Mouse (Mus musculus) cerebellum, adult 9-10 months (tissue): ENCODE data around the gene Ntm.
A peak's percentile ranks its signal among the peaks of the same experiment; 100 is the strongest.

Source experiments
- DNase-seq: peaks from one replicate; pipeline ENCODE4 v3.0.0; 2022

Gene Ntm

DNA sequence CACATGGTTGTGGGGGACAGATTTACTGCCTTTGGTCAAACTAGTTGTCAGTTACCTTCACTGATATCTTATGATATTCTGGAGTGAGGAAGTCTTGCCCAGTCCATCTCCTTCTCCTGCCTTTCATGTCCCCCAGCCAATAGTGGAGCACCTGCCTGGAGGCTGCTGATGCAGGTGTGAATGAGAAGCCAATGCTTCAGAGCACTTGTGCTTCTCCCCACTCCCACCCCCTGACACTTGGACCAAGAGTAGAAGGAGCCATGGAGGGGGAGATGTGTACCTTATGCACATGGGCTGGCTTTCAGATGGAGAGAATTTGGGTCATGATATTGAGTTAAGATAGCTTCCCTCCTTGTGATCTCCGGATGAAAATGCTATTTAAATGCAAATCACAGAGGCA lies 747.7 kb downstream of the Ntm start:
- DNase-seq, result no peak

DNA sequence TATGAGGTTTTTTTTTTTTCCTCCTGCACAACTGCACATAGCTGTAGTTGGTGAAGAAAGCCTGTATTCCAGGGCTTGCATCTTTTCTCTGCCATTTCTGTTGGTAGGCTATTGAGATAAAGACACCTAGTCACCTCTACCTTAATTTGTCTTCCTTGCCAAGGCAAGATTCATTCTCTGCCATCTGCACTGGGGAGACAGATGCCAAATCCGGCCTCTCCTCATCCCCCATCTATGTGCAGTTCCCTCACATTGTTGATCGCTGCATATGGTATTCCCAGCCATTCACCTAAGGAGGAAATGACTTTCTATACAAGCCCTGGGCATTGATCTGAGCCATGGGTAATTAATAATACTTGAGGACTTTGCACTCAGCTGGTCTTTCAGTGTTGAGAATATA lies 753.7 kb downstream of the Ntm start:
- DNase-seq, result peak; percentile 73

DNA sequence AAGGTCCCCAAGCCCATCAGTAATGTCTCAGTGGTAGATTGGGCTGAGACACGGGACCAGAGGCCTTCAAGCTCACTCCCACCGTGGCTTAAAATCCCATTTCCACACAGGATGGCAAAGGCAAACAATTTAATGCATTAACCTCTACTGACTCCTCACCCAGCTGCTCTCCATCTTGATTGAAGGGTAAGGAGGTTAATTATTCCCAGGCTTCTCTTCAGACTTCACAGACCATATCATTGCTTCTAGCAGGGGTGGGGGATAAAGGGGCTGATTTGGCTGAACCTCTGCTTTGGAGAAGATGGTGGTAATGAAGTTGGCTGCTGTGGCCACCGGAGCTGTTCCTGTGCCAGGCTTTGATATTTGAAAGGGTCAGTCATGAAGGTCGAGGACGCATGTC lies 754.8 kb downstream of the Ntm start:
- no peak for DNase-seq

DNA sequence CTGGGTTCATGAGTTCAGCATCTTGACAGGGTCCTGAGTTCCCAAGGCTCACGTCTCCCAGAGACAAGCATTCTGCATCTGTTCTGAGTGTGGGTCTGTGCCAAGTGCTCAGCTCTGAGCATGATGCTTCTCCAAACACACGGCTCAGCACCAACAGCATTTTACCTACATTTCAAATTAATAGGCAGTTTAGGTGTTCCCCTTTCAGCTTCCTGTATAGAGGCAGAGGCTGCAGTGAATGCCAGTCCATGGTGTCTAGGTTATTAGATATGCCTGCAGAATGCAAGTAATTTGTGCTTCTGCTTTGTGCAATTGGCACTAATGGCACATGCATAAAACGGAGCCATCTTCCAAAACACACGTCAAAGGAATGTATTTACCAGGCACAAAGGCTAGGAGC lies 757.3 kb downstream of the Ntm start:
- peak; percentile 58 for DNase-seq

DNA sequence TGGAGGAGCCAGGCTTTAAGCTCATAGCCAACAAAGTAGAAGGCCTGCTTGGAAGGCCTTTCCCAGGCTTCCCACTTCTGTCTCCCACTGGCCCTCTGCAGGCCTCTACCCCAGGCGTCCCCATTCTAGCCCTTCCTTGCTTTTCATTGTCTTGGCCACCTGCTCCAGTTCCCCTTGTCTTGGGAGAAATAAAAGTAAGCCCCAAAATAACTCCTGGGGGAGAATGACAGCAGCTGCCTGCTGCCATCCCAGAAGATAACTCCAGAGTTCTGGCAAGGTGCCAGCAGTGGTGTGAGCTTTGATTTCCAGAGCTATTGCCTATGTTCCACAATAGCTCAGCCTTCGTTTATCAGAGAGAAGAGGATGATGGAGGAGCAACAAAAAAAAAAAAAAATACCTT lies 760.7 kb downstream of the Ntm start:
- DNase-seq, result no peak

DNA sequence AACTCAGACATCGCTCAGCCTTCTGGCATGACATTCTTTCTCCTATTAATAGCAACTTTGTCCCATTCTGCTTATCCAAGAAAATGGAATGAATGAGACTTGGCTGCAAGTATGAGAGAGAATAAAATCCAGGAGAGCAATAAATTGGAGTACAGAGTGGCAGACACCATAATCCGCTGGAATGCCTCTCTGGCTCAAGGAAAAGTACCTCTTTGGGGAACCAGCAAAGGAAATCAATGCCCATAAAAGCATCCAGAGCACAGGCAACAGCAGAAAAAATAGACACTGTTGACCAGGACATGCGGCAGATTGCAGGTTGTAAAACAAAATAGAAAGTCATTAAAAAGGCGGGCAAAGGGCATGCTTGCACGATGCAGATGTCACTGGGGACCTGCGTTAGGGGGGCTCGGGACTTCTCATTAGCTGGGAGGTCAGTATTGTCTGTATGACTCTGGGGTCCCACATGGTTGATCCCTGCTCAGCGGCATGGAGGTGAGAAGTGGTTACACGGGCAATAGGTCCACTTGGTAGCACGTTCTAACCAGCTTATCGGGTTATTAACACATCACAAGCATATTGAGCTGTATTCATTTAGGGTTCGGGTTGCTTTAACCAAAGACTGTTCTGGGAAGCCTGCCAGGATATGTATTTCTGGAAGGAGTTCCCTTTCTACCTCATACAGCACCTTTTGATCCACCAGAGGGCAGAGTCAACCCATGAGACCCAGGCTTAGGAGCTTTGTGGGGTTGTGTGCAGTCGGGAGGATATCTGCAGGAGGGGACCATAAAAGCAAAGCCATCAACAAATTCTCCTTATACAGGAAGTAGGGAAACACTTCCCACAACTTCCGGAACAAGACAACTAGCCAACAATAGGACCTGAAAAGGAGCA lies 761.5 kb downstream of the Ntm start:
- DNase-seq, result peak; percentile 94

DNA sequence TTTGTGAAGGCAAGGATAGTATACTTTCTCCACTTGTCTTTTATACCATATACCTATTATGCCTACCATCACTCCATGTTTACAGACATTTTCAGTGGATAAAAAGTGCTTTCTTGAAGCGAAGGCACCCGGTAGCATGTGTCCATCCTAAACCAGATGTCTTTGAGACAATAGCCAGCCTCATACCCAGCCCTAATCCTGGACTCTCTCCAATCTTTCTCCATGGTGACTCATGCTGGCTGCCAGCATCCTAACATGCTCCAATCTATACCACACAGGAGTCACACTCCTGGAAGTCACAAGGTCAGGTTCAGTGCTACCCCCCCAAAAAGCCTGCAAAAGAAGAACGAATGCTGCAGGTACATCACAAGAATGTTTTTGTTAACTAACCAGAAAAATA lies 765.9 kb downstream of the Ntm start:
- peak; percentile 76 for DNase-seq

DNA sequence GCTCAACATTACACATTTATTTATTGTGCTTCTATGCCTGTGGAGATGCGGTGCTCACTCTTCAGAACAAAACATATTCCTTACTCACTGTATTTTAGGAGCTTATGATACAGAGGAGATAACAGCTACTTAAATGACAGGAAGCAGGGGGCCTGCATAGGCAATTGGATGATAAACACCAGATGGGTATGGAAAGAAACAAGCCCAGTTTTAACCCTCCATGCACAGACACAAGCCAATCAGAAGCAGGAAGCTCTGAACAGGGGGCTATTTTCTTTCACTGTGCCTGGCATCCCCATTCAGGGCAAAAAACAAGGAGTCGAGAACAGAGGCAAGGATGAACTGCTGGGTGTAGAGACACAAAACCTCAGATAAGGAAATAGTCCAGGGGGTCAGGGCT lies 768.7 kb downstream of the Ntm start:
- DNase-seq, result no peak

DNA sequence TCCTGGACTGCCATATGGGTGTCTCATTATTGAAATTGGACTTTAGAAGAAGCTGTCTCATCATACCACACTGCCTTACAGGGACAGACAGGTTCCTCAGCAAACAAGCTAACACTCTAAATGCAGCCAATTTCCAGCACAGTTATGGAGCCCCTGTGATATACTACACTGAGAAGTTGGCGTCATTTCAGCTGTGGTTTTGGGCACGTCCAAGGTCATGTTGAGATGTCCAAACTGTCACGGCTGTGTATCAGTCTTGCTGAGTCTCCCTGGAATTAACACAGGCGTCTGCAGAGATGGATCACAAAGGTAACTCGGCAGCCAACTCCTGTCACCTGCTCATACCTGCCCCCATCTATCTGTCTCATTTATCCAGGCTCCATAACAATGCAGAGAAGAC lies 779.9 kb downstream of the Ntm start:
- DNase-seq, result no peak

DNA sequence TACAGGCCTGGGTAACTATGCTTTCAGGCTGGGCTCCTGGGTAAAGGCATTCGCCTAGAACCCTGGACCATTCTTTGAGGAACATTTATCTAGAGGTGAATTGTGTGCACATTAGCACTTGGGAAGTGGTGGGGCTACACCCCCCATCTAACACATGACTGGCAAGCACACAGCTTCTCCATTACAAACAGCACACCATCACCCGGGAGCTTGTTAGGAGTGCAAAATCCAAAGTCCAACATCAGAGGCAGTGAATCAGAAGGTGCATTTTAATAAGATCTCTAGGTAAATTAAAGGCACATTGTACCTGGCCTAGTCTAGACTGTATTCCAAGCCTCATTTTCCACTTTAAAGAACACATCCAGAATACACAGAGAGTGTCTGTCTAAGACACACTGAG lies 781.3 kb downstream of the Ntm start:
- DNase-seq, result no peak

DNA sequence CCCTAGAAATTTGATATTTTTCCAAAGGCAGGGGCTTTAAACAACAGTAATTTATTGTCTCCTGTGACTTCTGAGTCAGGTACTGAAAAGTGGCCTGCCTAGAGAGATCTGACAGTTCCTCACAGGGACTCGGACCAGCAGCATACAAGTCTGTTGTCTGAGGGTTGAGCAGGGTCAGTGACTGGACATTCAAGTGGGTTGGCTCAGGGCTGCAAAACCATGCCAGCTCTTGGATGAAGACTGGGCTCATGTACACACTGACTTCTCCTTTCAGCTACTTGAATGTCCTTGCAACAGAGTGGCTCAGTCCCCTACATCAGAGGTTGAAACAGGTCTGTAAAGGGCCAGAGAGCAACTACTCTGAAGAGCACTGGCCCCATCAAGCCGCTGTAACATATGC lies 797.2 kb downstream of the Ntm start:
- no peak for DNase-seq

DNA sequence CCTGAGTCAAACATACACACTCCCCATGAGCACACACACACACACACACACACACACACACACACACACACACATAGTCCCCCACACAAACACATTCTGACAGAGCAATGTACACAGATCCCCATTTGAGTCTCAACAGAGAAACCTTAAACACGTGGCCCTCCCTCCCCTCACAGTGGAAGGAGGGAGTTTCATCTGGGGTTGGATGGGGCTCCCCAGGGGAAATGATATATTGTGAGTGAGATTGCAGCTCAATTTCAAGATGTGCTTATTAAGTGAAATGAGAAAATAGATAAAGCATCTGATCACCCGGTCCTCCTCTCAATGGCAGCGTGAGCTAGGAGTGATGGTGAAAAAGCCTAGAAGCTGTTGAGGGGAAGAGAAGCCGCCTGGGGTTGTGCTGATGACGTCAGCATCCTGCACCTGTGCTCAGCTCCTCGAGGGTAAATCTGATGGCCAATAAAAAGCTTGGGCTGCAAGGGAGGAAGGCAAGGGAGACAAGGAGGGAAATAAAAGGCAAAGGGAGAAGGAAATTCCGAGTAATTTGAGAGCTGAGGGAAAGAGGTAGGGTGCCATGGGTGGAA lies 801.8 kb downstream of the Ntm start:
- DNase-seq, result no peak

DNA sequence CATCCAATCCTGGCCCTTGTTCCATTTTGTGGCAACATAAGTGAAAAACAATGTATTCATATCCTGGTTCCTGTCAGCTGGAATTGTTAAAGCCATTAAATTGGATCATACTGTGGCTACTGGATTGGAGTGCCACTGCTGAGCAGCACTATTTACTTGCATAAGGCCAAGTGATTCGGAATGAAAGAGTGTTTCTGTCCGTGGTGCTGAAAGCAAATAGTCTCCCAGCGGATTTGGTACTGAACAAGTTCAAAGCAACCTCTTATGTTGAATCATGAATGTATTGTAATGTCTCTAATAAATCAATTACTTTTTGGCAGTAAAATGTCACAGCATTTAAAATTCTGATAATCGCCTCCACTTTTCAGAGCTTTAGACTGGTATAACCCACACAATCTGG lies 817.0 kb downstream of the Ntm start:
- no peak for DNase-seq

DNA sequence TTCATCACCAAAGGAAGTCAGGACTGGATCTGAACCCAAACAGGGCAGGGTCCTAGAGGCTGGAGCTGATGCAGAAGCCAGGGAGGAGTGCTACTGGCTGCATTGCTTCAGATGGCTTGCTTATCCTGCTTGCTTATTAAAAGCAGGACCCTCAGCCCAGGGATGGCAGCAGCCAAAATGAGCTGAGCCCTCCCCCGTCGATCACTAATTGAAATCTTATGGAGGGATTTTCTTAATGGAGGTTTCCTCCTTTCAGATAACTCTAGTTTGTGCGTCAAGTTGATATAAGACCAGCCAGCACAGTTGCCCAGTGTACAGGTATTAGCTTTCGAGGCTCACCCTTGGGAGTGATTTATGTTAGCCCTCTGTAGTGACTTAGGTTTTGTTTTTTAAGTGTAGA lies 826.9 kb downstream of the Ntm start:
- DNase-seq, result no peak

DNA sequence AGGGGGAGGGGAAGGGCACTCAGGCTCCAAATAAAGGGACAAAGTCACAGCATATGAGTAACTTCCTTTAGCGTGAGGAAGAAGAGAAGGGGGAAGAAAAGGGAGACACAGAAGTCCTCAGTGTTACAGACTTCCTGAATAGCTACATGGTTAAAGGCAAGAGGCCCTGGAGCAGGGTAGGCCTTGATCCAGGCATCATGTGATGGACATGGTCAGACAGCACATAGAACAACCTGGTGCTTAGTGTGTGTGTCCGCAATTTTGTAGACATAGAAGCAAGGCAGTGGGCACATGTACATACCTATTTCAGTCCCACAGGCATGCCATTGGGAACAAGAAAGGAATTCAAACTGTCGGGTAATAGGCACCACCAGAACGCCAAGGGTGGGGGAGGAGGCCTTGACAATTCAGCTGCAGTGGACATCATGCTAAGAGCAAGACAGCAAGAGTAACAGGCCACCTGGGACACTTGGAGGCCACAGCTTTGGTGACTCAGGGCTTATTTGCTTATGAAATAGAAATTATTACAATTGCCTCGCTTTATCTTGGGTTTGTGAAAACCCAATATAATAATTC lies 832.1 kb downstream of the Ntm start:
- no peak for DNase-seq

DNA sequence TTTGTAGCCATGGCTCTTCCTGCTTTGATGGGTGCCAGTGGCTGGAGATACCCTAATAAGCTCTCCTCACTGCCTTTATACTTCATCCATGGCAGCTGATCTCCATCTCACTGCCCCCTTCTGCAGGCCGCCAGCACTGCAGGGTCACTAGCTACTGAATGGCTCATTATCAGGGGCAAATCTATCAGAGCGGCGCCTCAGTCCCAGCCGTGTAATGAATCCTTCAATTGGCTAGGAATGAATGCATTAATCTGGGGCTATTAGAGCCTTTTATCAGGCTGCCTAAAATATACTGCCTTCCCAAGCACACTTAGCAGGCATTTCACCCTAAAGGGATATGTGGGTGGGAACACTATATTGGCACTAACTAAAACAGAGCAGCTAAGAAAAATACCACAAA lies 832.6 kb downstream of the Ntm start:
- no peak for DNase-seq

DNA sequence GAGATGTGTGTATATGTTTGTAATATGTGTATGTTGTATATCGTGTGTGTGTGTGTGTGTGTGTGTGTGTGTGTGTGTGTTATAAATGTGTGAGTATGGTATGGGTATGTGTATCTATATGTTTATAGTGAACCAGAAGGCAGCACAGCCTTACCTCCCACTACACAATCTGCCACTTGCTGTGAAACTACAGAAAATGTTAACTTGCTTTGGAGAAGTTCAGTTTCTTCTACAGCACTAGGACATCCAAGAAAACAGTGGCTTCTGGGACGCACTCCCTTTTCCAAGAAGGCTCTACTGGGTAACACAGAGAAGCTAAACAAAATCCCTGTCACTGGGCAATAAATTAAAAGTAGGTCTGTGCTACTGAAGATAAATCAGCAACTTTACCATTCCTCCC lies 834.5 kb downstream of the Ntm start:
- no peak for DNase-seq

DNA sequence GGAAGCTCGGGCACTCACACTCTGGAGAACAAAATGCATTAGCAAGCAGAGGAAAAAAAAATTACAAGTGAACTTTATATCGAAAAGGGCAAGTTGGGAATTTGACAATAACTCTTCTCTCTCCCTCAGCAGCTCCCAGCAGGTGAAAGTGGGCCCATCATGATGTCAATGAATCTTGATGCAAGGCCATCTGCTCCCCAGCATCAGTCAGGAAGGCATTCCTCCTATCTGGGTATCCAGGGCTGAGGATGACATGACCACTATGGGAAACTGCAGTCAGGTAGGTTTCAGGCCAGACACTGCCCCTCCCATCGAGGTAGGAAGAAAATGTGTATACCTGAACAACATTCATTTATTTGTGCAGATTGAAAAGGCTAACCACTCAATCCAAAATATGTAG lies 838.5 kb downstream of the Ntm start:
- DNase-seq, result peak; percentile 63

DNA sequence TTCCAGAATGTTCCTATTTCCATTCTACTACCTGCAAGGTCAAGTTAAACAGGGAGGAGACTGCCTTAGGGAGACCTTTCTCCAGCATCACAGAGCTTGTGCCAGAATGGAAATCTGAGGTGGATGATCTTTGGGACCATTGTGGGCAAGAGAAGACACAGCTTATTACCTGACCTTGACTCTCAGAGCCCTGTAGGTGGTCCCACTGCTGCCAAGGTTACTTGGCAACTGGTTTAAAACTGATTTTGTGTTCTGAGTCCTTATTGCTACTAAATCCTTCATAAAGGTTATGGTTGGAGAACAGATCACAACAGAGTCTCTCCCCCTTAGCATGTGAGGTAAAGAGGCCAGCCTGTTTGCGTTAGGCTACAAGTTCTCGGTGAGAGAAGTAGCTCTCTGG lies 839.1 kb downstream of the Ntm start:
- DNase-seq, result peak; percentile 62

DNA sequence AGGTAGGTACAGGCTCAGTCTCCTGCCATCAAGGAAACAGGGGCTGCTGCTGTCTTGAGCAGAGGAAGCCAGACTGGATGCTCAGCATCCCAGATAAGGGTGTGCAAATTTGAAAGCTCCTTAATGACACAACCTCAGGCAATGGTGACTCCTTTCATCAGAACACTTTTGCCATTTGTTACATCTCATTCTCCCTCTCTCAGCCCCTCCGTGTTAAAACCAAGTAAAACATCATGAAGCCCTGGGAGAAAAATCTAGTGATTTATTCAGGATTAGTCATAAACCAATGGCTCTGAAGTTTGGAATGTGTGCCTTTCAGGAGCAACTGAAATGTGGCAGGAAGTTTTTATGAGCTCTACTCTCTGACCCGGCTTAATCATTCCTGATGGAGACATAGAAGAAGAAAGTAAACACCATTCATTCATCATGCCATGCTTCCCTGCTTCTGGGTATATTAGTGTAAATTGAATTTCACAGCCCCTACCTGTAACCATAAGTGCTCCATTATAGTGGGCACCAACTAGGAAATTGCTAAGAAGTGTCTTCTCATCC lies 845.3 kb downstream of the Ntm start:
- no peak for DNase-seq

DNA sequence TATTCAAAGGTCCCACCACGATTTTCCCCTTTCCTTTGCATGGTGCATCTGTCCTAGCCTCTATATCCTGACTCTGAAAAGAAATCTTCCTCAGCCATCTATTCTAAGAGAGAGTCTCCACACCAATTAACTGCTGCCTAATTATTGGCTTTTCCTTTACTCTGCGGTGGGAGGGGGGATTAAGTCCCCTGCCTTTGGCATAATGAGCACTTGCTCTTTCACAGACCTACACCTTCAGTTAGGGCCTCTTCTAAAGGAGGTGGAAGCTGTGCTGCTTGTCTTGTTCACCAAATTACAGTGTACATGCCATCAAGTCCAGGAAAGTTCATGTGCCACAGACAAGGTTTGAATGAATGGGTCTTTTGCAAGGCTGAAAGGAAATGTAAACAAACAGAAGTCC lies 847.6 kb downstream of the Ntm start:
- no peak for DNase-seq

DNA sequence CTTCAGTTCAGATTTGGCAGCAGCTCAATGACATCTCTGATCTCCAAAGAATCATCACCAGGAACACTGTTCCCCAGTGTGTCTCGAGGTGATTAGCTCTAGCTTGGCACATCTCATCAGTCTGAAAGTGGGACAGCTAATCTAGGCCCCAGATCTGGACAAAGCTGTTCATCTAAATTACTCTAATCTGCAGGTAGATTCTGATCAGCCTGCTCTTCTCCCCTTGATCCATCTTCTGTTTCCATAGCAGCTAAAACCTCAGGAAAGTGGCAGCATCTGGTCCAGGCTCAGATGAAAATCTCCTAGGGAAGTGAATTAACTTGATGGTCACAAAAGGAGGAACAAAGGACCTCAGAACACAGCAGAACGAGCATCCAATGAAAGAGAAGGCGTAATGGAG lies 856.2 kb downstream of the Ntm start:
- DNase-seq, result no peak

DNA sequence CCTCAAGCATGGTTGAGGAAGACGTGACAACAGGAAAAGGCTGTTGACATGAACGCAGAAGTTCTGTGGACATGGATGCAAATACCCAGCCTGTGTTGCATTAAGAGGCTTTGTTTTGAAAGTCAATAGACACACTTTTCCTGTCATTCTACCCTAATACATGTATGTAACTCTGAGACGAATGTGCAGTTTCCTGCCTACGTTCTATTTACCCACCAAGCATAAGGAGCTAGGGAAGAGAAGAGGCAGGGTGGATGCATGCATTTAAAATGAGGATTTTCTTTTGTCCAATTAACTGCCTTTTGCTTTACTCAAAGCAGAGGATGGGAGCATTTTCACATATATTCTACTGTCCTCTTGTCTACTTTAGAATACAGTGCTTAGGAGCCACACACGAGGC lies 858.5 kb downstream of the Ntm start:
- no peak for DNase-seq

DNA sequence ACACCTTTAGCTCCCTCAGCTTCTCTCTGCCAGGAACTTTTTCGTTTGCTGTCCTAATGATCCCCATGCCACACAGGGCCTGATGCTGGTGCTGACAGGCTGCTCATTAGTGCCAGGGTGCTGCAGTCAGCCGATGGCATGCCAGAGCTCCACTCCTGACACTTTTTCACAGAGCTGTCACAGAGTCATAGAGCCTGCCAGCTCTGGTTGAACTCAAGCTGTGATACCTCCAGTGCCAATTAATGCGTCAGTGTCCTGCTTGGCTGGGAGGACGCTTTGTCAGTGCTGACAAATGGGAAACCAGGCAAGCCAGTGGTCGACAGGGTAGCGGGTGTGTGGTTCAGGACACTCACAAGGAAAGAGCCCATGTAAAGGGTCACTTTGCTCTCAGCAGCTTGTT lies 858.9 kb downstream of the Ntm start:
- peak; percentile 96 for DNase-seq
